Mouse (Mus musculus) layer of hippocampus, adult 9-10 months (tissue): ENCODE results near the gene Fkbp8.
A peak's percentile ranks its signal among the peaks of the same experiment; 100 is the strongest.

ENCODE experiments used
- DNase-seq: peaks from one replicate; pipeline ENCODE4 v3.0.0; 2022; ENCODE audit warnings: low spot score

The Fkbp8 gene

DNA sequence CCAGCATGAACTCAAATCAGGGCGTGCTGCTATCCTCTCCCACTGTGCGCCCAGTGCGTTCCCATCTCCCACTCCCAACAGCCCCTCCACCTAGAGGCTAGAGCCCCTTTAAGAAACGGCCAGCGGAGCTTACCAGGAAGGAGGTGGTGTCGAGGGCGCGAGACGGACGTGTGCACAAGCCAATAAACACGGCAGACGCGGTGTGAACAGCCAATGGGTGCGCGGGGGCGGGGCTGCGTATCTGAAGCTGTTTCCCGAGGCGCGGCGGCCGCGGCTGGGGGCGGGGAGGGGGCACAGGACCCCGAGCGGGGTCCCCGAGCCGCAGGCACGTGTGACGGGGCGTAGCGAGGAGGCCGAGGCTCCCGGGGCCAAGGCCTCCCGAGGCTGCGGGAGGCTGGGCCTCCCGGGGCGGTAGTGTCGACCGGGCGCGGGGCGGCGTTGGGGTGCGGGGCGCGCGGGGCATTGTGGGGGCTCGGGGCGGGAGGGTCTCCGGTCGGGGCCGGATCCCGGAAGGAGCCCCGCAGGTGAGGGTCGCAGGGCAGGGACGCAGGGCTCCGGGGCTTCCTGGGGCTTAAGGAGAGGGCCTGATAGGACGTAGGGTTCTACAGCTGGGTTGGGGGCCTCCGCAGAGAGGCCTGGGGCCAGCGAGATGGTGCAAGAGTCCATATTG is at the start of gene Fkbp8, which contains the start of gene Kxd1:
TSS of gene Fkbp8 (plus strand) at position 213 of the 670 bp plus-strand sequence.
TSS of gene Kxd1 (minus strand) at position 445 of the 670 bp plus-strand sequence.
- peak; percentile 100 for DNase-seq

DNA sequence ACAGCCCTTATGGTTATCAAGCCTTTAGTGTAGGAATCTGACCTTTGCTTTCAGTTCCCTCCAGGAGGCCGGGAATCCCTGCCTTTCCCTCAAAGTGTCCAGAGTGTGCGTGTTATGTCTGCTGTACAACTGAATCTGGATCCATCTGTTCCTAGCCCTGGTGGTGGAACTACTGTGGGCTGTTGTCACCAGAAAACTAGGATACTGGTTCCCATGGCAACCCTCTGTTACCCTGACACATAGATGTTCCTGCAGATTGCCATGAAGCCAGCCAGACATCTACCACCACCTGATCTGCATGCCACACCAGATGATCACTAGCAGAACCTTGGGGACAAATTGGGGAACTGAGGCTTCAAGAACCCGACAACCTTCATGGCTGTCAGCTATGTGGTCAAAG is 45.6 kb upstream of the Fkbp8 start:
- DNase-seq, result peak; percentile 81

DNA sequence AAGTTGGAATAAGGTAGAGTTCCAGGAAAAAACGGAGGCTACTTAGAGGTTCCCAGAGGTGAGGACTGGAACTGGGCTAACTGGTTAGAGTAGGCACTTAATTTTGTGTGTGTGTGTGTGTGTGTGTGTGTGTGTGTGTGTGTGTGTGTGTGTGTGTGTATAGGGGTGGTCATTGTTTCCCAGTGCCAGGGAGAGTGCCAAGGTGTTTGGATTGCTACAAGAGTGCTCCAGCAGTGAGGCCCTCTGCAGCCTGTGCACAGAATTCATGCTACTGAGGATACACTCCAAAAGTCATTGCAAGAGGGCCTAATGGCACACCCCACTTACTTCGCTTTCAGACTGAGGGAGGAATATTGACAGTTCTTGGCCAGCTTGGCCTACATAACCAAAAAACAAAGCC is 44.6 kb upstream of the Fkbp8 start:
- no peak for DNase-seq

DNA sequence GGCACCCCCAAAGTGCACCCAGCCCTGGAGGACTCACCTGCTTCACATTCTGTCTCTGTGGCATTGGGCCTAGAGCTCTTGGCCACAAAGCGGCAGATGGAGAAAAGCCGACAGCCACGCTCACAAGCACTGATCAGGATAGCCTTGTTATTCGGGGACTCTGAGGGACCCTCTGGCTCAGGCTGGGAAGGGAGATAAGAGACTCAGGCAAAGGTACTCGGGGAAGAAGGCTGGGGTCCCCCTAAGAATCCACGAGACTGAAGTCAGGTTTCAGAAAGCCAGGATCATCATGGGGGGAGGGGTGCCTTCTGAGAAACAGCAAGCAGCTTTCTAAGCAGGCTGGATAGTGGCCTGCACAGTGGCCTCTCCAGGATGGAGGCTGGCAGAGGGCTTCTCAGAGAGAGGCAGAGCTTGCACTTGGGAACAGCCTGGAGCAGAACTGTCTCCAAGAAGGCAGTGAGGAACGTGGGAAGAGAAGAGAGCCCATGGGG is 41.3 kb upstream of the Fkbp8 start:
- no peak for DNase-seq

- DNase-seq, result no peak
Measured at GRCm38 (mm10) chr8:70486941-70487520, 40.5 kb upstream of the Fkbp8 start, which contains the start of gene Tmem59l. Tmem59l (minus strand) TSS chr8:70487358.

- no peak for DNase-seq
Measured at GRCm38 (mm10) chr8:70487993-70488796, 39.3 kb upstream of the Fkbp8 start.

GRCm38 (mm10) chr8:70488931-70489470 is 38.5 kb upstream of the Fkbp8 start:
- no peak for DNase-seq

DNA sequence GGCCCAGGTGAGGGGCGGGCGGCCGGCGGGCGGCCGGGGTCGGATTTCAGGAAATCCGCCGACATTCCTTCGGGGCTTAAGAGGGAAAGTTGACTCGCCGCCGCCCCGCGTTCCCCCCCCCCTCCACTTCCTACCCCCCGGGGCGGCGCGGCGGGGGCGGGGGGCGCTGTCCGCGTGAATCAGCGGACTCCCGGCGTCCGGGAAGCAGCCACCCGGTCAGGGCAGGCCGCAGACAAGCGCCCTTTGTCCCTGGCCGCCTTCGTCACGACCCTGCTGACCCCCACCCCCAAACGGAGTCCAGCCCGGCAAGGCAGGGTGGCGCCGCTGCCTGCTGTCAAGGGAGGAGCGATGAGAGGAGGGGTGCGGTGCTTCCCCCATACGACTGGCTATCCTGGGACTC is 37.9 kb upstream of the Fkbp8 start:
- DNase-seq, result no peak

GRCm38 (mm10) chr8:70490061-70490879 is 37.3 kb upstream of the Fkbp8 start:
- no peak for DNase-seq

DNA sequence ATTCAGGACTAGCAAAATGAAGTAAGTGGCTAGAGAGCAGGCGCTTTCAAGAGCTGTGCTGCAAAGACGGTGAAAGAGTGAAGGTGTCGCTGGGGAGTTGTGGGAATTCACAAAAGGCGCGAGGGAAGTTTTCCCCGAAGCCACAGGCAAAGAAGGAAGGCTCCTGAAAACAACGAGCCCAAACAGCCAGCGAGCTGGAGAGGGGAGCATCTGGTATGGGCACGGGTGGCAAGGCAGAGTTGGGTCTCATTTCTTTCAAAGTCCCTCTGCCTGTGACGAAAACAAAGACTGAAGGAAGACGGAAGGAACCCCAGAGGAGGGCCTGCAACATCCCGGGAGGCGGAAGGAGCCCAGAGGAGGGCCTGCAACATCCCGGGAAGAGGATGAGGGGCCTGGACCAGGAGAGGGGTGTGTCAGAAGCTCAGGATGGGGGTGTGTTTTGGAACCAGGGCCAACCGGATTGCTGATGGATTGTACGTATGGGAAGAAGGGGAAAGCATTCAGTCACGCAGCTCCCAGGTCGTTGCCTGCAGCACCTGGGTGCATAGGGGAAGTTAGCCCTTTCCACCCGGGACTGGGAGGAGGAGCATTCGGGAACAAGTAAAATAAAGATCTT is 36.5 kb upstream of the Fkbp8 start:
- no peak for DNase-seq

DNA sequence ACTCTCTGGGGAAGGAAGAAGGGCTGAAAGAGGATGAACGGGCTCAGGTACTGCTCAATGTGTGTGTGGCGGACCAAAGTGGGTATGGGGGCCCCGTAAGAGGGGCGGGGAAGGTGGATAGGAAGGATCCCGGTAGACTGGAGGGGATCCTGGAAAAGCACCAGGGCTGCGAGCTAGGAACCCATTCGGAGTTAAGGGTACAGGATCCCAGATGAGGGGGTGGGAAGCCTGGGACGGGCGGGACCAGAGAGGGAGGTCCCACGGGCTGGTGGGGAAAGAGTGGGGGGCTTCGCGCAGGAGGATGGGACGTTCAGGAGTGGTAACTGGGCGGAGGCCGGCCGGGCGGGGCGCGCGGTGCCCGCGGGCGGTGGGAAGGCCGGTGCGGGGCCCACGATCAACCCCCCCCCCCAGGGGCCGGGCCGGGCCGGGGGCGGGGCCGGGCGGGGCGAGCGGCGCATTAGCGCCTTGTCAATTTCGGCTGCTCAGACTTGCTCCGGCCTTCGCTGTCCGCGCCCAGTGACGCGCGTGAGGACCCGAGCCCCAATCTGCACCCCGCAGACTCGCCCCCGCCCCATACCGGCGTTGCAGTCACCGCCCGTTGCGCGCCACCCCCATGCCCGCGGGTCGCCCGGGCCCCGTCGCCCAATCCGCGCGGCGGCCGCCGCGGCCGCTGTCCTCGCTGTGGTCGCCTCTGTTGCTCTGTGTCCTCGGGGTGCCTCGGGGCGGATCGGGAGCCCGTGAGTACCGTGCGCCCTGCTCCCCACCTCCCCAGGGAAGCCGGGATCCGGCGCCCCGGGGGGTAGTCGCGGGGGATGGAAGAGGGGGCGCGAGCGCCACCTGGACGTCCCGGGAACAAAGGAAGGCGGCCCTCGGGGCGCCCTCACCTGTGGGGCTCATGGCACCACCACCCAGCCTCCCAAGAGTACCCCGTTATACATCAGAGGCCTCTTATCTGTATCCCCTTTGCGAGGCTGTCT is 34.6 kb upstream of the Fkbp8 start, which contains the start of gene Crlf1:
TSS of gene Crlf1 (plus strand) at position 495 of the 977 bp plus-strand sequence.
- no peak for DNase-seq

GRCm38 (mm10) chr8:70493692-70494415 is 33.7 kb upstream of the Fkbp8 start:
- DNase-seq, result no peak

DNA sequence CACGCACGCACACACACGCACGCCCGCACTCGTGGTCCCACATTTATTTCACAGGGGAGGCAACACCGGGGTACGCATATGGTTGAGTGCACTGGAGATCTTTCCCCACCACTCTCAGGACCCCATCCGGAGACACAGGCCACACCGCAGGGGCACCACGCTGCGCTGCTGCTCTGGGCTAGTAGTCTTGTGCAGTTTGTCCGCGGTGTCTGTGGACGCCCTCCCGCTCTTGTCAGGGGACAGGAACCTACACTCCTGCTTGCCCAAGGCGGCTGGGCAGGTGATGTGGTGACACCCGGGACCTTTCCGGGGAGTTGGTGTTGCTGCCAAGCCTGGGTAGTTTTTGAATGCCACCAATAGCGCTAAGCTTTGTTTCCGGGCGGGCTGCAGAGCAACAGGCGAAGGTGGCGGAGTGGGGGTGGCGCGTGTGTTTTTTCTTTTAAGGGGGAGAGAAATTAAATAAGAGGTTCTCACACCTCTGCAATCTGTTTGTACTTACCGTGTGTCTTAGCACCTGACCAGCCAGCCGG is 33.0 kb upstream of the Fkbp8 start:
- DNase-seq, result no peak

GRCm38 (mm10) chr8:70495001-70495770 is 32.3 kb upstream of the Fkbp8 start:
- DNase-seq, result no peak

GRCm38 (mm10) chr8:70495771-70496062 is 31.8 kb upstream of the Fkbp8 start:
- no peak for DNase-seq

- DNase-seq, result no peak
Measured at GRCm38 (mm10) chr8:70500386-70501301, 26.9 kb upstream of the Fkbp8 start.

GRCm38 (mm10) chr8:70501820-70502529 is 25.5 kb upstream of the Fkbp8 start:
- no peak for DNase-seq
